In the genomic region with DNA sequence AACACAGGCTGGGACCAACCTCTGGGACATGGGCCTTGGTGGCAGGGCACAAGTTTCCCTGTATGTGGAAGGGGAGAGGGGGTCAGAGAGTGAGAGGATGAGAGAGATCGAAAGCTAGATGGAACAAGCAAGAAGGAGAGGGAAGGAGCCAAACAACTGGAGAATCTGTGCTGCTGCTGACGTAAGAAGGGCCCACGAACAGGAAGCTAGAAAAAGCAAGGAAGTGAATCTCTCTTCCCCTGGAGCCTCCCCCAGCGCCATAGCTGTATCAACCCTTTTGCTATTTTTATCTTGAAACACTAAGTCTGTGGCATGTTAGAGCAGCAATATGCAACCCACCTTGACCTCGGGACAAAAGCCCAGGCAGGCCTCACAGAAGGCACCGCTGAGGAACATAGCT, we compare ENCODE assay signal across 10 mouse cellular contexts. TPM values are rescaled to one million over a fixed set of nuclear protein-coding genes. Genes with fewer than 3 reads are reported as not detected.
DNase-seq lines count a peak whose midpoint lies in the region; ATAC-seq and TF ChIP-seq lines count a peak whose summit lies in the region.
"Had no signal": no experiment of that assay in that cellular context is flagged by ENCODE, and none has a peak within 500 bp of the region (broad histone marks: within the 10 kb centered on the region; RNA-seq: fewer than 3 reads in every experiment).

No protein-coding gene starts in this region.

- no peak for TF ChIP-seq CTCF in lung, embryonic 14.5 days (IDR thresholded peaks at IDR 0.05; ENCODE audit: low read depth)

- no peak overlapping the region for H3K4me3 ChIP-seq in lung, embryonic 14.5 days (ENCODE audit: low read depth, low read length)
- no peak overlapping the region for H3K4me3 ChIP-seq in myocyte

- no peak overlapping the region for H3K9ac ChIP-seq in lung, embryonic 14.5 days
- H3K9ac ChIP-seq: liver, embryonic 14.5 days had no signal

- intact Hi-C loops in heart, postnatal 14 days (cut with DNase I), result no loop called here

- DNase-seq in heart, adult 11 months, result peak; percentile 91
- DNase-seq in heart, postnatal 14 days, result no peak
- no peak for DNase-seq in lung, embryonic 14.5 days
- no peak for DNase-seq in lung, postnatal 25 days (ENCODE audit: low spot score)
- DNase-seq in urinary bladder, postnatal 14 days (ENCODE audit: low spot score), result no peak
- no peak for DNase-seq in cerebellum, adult 9-10 months
- DNase-seq: kidney, postnatal 4 days had no signal

- no peak for TF ChIP-seq POLR2A in myocyte (IDR thresholded peaks at IDR 0.05; ENCODE audit: insufficient read length, low read depth)

- H3K79me2 ChIP-seq in myocyte (ENCODE audit: control insufficient read depth, insufficient read depth), result no peaks in the 10 kb centered on the region

- H3K9me3 ChIP-seq in lung, embryonic 14.5 days (ENCODE audit: low read depth, low read length), result no peaks in the 10 kb centered on the region

- H3K4me2 ChIP-seq in lung, embryonic 14.5 days, result no peak overlapping the region
- peak overlapping the region; percentile 53 for H3K4me2 ChIP-seq in myocyte (ENCODE audit: low read depth)

- WGBS in lung, embryonic 14.5 days, result 54% methylated on average over 6 of the region's 6 CpGs

- H3ac ChIP-seq in myocyte (ENCODE audit: control insufficient read depth, insufficient read length), result no peak overlapping the region

- no peaks in the 10 kb centered on the region for H3K27me3 ChIP-seq in lung, embryonic 14.5 days (ENCODE audit: insufficient read depth, low read length)
- no peaks in the 10 kb centered on the region for H3K27me3 ChIP-seq in myocyte (ENCODE audit: control insufficient read depth, insufficient read depth, insufficient read length)

- no peaks in the 10 kb centered on the region for H3K36me3 ChIP-seq in lung, embryonic 14.5 days (ENCODE audit: insufficient read depth)
- H3K36me3 ChIP-seq in myocyte (ENCODE audit: control insufficient read depth, insufficient read depth), result no peaks in the 10 kb centered on the region

- peak overlapping the region; percentile 37 for H3K27ac ChIP-seq in lung, embryonic 14.5 days (ENCODE audit: low read depth)
- H3K27ac ChIP-seq: liver, embryonic 14.5 days had no signal

- peaks cover 4% of the 10 kb centered on the region; the same call in 1 of the 2 replicates for H3K4me1 ChIP-seq in lung, embryonic 14.5 days (ENCODE audit: insufficient read depth)

- no peak for ATAC-seq in lung, embryonic 14.5 days (ENCODE audit: insufficient read depth)
- peak; percentile 75 for ATAC-seq in granulocyte monocyte progenitor cell, adult 5-6 weeks (replicated peaks; ENCODE audit: poor library complexity, severe bottlenecking)

TF ChIP-seq in myocyte, 11 proteins besides CTCF, POLR2A, EP300 and RAD21:
- TF ChIP-seq TCF12 (IDR thresholded peaks at IDR 0.05; ENCODE audit: insufficient read depth, poor library complexity, severe bottlenecking) (no peak), USF1 (IDR thresholded peaks at IDR 0.05; ENCODE audit: low read depth) (no peak), CEBPB (IDR thresholded peaks at IDR 0.05; ENCODE audit: insufficient read depth, poor library complexity, severe bottlenecking) (no peak), TCF3 (IDR thresholded peaks at IDR 0.05; ENCODE audit: insufficient read length, low read depth) (no peak), REST (IDR thresholded peaks at IDR 0.05; ENCODE audit: insufficient read depth, insufficient read length) (no peak), MYOD1 (IDR thresholded peaks at IDR 0.05; ENCODE audit: control insufficient read depth in 1 of 3, insufficient read length in 2 of 3, low read depth in 2 of 3) (no peak)

RNA-seq across cellular contexts. Expression of a gene that starts 8.8 kb away (rescaled TPM):
- 100 to 1,000 TPM; 125 to 142 TPM for total RNA-seq in heart, postnatal 14 days (2021)
- polyA plus RNA-seq in lung, embryonic 14.5 days (2014; fragmentation: Nextera tagmentation; extraction: Ambion mirVana), result 47.7 and 52.1 TPM in 2 replicates
- total RNA-seq in granulocyte monocyte progenitor cell, adult 5-6 weeks (2014; fragmentation: Nextera tagmentation), result 29.2 TPM in 2 replicates
- total RNA-seq in granulocyte monocyte progenitor cell, adult 5-6 weeks (2017), result 12.8 and 13.0 TPM in 2 replicates
- 18.7 TPM for polyA plus RNA-seq in myocyte (2012; fragmentation: generic; extraction: Trizol)

RNA-seq across cellular contexts. Expression of a gene that starts 53.0 kb away (rescaled TPM):
- total RNA-seq in heart, postnatal 14 days (2021), result 10 to 100 TPM; 36.6 to 42.0 TPM
- 73.3 and 73.6 TPM in 2 replicates for polyA plus RNA-seq in lung, embryonic 14.5 days (2014; fragmentation: Nextera tagmentation; extraction: Ambion mirVana)
- total RNA-seq in granulocyte monocyte progenitor cell, adult 5-6 weeks (2014; fragmentation: Nextera tagmentation), result 32.3 and 42.5 TPM in 2 replicates
- 33.3 and 35.6 TPM in 2 replicates for total RNA-seq in granulocyte monocyte progenitor cell, adult 5-6 weeks (2017)
- polyA plus RNA-seq in myocyte (2012; fragmentation: generic; extraction: Trizol), result 16.2 TPM

RNA-seq across cellular contexts. Expression of a gene that starts 59.5 kb away (rescaled TPM):
- total RNA-seq in heart, postnatal 14 days (2021), result 10 to 100 TPM; 65.1 to 65.2 TPM
- polyA plus RNA-seq in lung, embryonic 14.5 days (2014; fragmentation: Nextera tagmentation; extraction: Ambion mirVana), result 33.1 and 37.2 TPM in 2 replicates
- total RNA-seq in granulocyte monocyte progenitor cell, adult 5-6 weeks (2014; fragmentation: Nextera tagmentation), result 56.8 and 64.9 TPM in 2 replicates
- 38.5 and 41.1 TPM in 2 replicates for total RNA-seq in granulocyte monocyte progenitor cell, adult 5-6 weeks (2017)
- polyA plus RNA-seq in myocyte (2012; fragmentation: generic; extraction: Trizol), result 11.4 TPM

Comparison
In these comparisons a context has a peak if more than half of its experiments do, and no peak if none do; other contexts are left out.
1. RNA of a gene that starts 8.8 kb away (total RNA-seq): 125 to 142 TPM in heart, postnatal 14 days; 12.8 to 29.2 TPM in granulocyte monocyte progenitor cell, adult 5-6 weeks; every median in the first group is over 4 times any median in the second.